Mouse (Mus musculus) layer of hippocampus, adult 18-20 months (tissue): ENCODE measurements around the gene Notch1. TPM values are rescaled to one million over a fixed set of nuclear protein-coding genes. Genes with fewer than 3 reads are reported as not detected.

ENCODE experiments used
- DNase-seq, 2 experiments: peaks; one replicate each; pipeline ENCODE4 v3.0.0; 2022; ENCODE audit warnings: low spot score in 2 of 2
- microRNA-seq, 2 experiments: library from miRNA; unstranded; fragments of <30 nt; microRNA quantifications; one replicate each; pipeline ENCODE4 v1.2.0; 2021
- total RNA-seq, 2 experiments: library from RNA; stranded (reverse); gene quantifications; 2 replicates each; pipeline ENCODE4 v1.2.3; 2021

Gene Notch1
- total RNA-seq, 2 experiments from 2014 or later, result 26.4 to 26.9 TPM

DNA sequence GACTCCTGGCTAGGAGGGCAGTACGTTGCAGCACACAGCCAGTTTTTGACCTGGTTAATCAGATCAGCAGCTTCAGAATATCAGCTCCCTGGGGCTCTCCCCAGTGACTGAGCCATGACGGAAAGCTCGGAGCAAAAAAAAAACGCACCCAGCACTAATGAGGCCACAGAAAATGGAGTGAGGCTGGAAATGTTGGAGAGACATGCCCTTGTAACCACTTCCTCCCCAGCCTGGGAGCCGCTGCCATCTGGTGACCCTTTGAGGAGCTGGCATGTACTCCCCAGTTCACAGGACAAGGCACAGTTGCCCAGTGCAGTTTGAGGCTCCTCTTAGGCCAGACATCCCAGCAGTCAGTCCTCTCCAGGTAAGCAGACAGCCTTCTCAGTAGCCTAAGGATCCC lies 106.4 kb downstream of the Notch1 start:
- no peak for DNase-seq

GRCm38 (mm10) chr2:26409362-26409761 lies 107.1 kb downstream of the Notch1 start:
- no peak for DNase-seq

GRCm38 (mm10) chr2:26408515-26409356 lies 107.7 kb downstream of the Notch1 start, which contains the start of gene Inpp5e:
Gene Inpp5e (minus strand): TSS chr2:26409203.
- peak; percentile 91 to 96 for DNase-seq

Small RNA genes within 50 kb of the gene (microRNA-seq; reads per million reads assigned to microRNA genes)
- gene Mir6996, result 0.49 to 0.78 reads per million in 2 experiments

Other genes with a start within 250 kb of the Notch1 start
- gene Ccdc187, start 222.1 kb downstream of the Notch1 start, total RNA-seq, result under 1 TPM; 0.63 to 0.82 TPM
- gene Gpsm1, start 201.1 kb downstream of the Notch1 start, total RNA-seq, result 10 to 100 TPM; 37.4 to 38.4 TPM
- gene Dnlz, start 164.6 kb downstream of the Notch1 start, total RNA-seq, result 10 to 100 TPM; 26.0 to 28.4 TPM
- 1 to 10 TPM; 1.5 to 3.5 TPM for gene Card9, start 155.7 kb downstream of the Notch1 start, total RNA-seq
- 10 to 100 TPM; 58.8 to 64.6 TPM for gene Snapc4, start 136.0 kb downstream of the Notch1 start, total RNA-seq
- 100 to 1,000 TPM; 140 to 141 TPM for gene Entr1, start 127.3 kb downstream of the Notch1 start, total RNA-seq
- gene Pmpca, start 127.3 kb downstream of the Notch1 start, total RNA-seq, result 10 to 100 TPM; 83.4 to 91.8 TPM
- gene Inpp5e, start 107.5 kb downstream of the Notch1 start, total RNA-seq, result 10 to 100 TPM; 23.3 to 24.5 TPM
- gene Sec16a, start 71.4 kb downstream of the Notch1 start, total RNA-seq, result 10 to 100 TPM; 50.3 to 50.4 TPM
- gene Egfl7, start 63.4 kb upstream of the Notch1 start, total RNA-seq, result 10 to 100 TPM; 53.5 to 59.7 TPM
- gene Gm20532, start 70.0 kb upstream of the Notch1 start, total RNA-seq, result not detected
- 1 to 10 TPM; 2.1 to 2.5 TPM for gene Agpat2, start 87.8 kb upstream of the Notch1 start, total RNA-seq
- gene Fam69b, start 111.8 kb upstream of the Notch1 start, total RNA-seq, result 10 to 100 TPM; 67.9 to 72.8 TPM
- gene Lcn4, start 154.6 kb upstream of the Notch1 start, total RNA-seq, result not detected